Mouse (Mus musculus): ENCODE results near the gene Grap.

DNA sequence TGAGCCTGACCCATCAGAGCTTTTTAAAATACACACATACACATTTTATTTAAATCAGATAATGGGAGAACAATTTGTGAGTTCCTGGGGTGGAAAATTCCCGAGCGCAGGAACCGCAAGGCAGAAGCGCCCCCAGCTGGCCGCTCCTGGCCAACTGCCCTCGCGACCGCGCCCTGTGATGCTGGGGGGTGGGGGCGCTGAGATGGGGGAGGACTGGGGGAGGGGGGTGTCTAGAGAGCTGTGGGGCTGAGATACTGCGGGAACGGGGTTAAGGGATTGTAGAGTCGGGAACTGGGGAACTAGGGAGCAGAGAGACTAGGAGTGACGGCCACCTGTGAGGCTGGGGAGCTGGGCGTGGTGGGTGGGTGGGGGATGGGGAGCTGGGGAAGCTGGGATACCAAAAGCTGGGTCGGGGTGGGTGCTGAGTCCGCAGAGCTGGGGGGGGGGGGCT is 33.2 kb upstream of the Grap start:
- TF ChIP-seq CTCF (IDR thresholded peaks at IDR 0.05; ENCODE audit: low read depth) (peak; percentile 51), EP300 (IDR thresholded peaks at IDR 0.05; ENCODE audit: low read depth) (no peak)
